Mouse (Mus musculus) neural tube, embryonic 12.5 days (tissue): ENCODE measurements at regions not wholly inside any gene's neighbourhood (a gene's known extent, or its start where the extent isn't known, plus 50 kb on each side); places are given as distances from the start of the nearest gene placed in this dataset.
A peak's percentile ranks its signal among the peaks of the same experiment; 100 is the strongest.
"Not testable (repeated sequence)": the region's sequence is repeated elsewhere in the genome, so short reads cannot be mapped to it uniquely, and the experiment has no call there.

Experiments
- ATAC-seq: fragments of 200-750 bp; cut with Nextera tagmentation; 2 replicates; pipeline ENCODE4 v1.8.0; 2017; ENCODE audit warnings: low read depth, mild to moderate bottlenecking, moderate TSS enrichment, moderate library complexity; ENCODE audit not compliant: low FRiP score
- H3K27ac ChIP-seq: fragments of 300-500 bp; sonication (generic); 2 replicates; pipeline ENCODE4 v1.5.1; 2016
- H3K27me3 ChIP-seq: fragments of 300-500 bp; sonication (generic); replicated peaks from 2 replicates; pipeline ENCODE4 v1.6.1; 2016; ENCODE audit warnings: mild to moderate bottlenecking
- H3K36me3 ChIP-seq: fragments of 300-500 bp; sonication (generic); 2 replicates; pipeline ENCODE4 v1.6.1; 2016; ENCODE audit warnings: mild to moderate bottlenecking
- H3K4me1 ChIP-seq: fragments of 300-500 bp; sonication (generic); 2 replicates; pipeline ENCODE4 v1.6.1; 2016
- H3K4me2 ChIP-seq: fragments of 300-500 bp; sonication (generic); replicated peaks from 2 replicates; pipeline ENCODE4 v1.6.1; 2016; ENCODE audit warnings: mild to moderate bottlenecking
- H3K4me3 ChIP-seq: fragments of 300-500 bp; sonication (generic); 2 replicates; pipeline ENCODE4 v1.5.1; 2016
- H3K9ac ChIP-seq: fragments of 300-500 bp; sonication (generic); 2 replicates; pipeline ENCODE4 v1.6.1; 2016; ENCODE audit warnings: mild to moderate bottlenecking
- H3K9me3 ChIP-seq: fragments of 300-500 bp; sonication (generic); 2 replicates; pipeline ENCODE4 v1.6.1; 2016; ENCODE audit warnings: mild to moderate bottlenecking
- WGBS: fragments of 180-500 bp; shearing (Covaris S2); methylation state at CpG from one replicate; pipeline ENCODE4 v1.1.7; 2016; 5-methylcytosine and 5-hydroxymethylcytosine counted together

DNA sequence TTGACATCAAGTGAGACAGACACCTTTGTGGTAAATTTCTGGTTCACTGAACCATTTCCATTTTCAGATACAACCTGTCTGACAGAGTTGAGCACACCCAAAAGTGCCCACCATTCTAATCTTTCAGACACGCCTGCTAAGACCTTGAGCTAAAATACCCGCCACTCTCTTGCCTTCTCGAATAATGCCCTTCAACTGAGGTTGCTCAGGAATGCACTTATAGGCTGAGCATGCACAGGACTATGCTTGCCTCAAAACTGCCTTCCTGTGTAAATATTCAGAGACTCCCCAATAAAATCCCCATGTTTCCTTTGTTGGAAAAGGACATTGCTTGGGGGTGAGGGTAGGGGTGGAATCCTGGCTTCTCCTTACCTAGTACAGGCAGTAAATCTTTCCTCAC is 115.3 kb downstream of the Sox4 start:
- H3K27me3 ChIP-seq: no peaks in the 10 kb centered on the region
- H3K4me1 ChIP-seq: peaks cover 39% of the 10 kb centered on the region
- no peaks in the 10 kb centered on the region for H3K9me3 ChIP-seq
- no peak for ATAC-seq
- no peak overlapping the region for H3K4me2 ChIP-seq
- H3K36me3 ChIP-seq: no peaks in the 10 kb centered on the region
- 87% methylated on average over 3 of the region's 3 CpGs for WGBS
- H3K4me3 ChIP-seq: no peak overlapping the region
- H3K27ac ChIP-seq: no peak overlapping the region
- no peak overlapping the region for H3K9ac ChIP-seq

DNA sequence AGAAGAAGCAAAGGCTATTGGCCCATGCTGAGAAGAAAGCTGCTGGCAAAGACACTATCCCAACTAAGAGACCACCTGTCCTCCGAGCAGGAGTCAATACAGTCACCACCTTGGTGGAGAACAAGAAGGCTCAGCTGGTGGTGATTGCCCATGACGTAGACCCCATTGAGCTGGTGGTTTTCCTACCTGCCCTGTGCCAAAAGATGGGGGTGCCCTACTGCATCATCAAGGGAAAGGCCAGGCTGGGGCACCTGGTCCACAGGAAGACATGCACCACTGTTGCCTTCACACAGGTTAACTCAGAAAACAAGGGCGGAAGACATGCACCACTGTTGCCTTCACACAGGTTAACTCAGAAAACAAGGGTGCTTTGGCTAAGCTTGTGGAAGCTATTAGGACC is 116.3 kb downstream of the Sox4 start:
- 92% methylated on average over 3 of the region's 3 CpGs for WGBS
- H3K27me3 ChIP-seq: not testable (repeated sequence)

DNA sequence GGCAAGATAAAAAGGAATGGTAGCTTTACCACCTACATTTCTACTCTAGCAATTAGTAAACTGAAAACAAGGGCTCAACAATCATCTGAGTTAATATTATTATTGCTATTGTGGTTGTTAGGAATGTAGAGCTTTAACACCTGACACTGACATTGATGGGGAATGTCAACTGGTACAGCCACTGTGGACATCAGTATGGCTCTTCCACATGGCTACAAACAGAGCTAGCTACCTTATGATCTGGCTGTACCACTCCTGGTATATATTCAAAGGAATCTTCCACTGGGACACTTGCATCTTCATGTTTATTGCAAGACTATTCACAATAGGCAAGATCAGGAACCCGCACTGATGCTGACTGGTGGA is 119.8 kb downstream of the Sox4 start:
- Histone ChIP-seq H3K9me3 (no peaks in the 10 kb centered on the region), H3K4me1 (peaks cover 43% of the 10 kb centered on the region), H3K9ac (no peak overlapping the region), H3K27ac (no peak overlapping the region), H3K4me3 (no peak overlapping the region), H3K36me3 (no peaks in the 10 kb centered on the region), H3K4me2 (no peak overlapping the region), H3K27me3 (no peaks in the 10 kb centered on the region)
- no peak for ATAC-seq
- 90% methylated on average over 1 of the region's 1 CpGs for WGBS

More for the DNA sequence above, 116.3 kb downstream of the Sox4 start:
- not testable (repeated sequence) for H3K4me3 ChIP-seq, H3K27ac ChIP-seq, ATAC-seq, H3K9me3 ChIP-seq, H3K4me2 ChIP-seq, H3K36me3 ChIP-seq, H3K9ac ChIP-seq
- H3K4me1 ChIP-seq: peaks cover 43% of the 10 kb centered on the region

DNA sequence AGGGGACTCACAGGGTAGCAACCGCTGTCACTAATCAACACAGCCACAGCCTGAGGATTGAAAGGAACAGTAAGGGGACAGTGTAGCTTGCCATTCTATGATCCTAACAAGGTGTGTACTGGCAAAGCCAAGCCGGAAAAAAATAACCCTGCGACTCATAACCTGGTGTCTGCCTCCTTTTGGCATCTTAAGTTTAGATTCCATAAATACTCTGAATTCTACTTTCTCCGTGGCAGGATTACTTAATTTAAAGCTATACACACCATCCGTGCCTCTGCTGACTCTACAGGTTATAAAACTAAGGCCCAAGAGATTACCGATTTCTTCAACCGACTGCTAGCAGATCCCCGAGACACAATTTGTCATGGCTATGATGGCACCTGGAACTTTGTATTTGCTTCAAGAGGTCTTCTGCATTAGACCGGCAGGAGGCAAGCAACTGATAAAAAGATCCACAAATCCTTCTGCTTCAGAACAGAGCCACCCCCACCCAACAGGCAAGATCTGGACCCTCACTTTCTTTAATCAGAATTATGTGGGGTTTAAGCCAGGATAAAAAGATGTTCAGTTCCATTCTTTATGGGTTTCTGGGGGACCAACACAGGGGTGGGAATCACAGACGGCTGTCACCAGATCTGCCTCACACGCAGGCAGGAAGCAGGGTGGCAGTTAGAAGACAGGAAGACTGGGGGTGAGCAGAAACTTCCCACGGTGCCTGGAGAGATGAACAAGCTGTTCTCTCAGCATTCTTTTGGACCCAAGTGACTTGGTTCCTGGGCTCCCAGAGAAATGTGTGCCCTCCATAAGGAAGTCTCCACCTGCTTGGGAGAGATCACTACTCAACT is 120.4 kb downstream of the Sox4 start:
- Histone ChIP-seq H3K4me3 (no peak overlapping the region), H3K27ac (no peak overlapping the region), H3K4me1 (peaks cover 37% of the 10 kb centered on the region), H3K4me2 (no peak overlapping the region), H3K9me3 (no peaks in the 10 kb centered on the region), H3K9ac (no peak overlapping the region), H3K36me3 (no peaks in the 10 kb centered on the region), H3K27me3 (no peaks in the 10 kb centered on the region)
- ATAC-seq: no peak
- WGBS: 60% methylated on average over 12 of the region's 12 CpGs

DNA sequence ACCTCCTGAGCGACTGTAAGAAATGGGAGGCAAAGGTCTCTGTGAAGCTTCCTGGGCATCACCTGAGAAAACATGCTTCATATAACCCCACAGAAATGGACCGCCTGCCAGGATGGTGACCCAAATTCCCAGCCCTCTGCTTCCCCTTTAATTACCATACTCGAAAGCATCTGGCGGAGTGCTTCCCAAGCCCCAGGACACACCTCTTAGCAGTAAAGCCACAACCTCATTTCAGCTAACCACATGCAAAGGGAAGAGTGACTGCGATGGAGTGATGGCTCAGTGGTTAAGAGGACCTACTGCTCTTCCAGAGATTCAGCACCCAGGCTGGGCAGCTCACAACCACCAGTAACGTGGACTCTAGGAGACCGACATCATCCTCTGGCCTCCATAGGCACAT is 127.2 kb downstream of the Sox4 start:
- Histone ChIP-seq H3K27ac (no peak overlapping the region), H3K4me1 (peaks cover 30% of the 10 kb centered on the region), H3K4me3 (no peak overlapping the region), H3K27me3 (no peaks in the 10 kb centered on the region), H3K36me3 (no peaks in the 10 kb centered on the region), H3K4me2 (no peak overlapping the region), H3K9me3 (no peaks in the 10 kb centered on the region), H3K9ac (no peak overlapping the region)
- ATAC-seq: no peak
- WGBS: 90% methylated on average over 7 of the region's 7 CpGs

DNA sequence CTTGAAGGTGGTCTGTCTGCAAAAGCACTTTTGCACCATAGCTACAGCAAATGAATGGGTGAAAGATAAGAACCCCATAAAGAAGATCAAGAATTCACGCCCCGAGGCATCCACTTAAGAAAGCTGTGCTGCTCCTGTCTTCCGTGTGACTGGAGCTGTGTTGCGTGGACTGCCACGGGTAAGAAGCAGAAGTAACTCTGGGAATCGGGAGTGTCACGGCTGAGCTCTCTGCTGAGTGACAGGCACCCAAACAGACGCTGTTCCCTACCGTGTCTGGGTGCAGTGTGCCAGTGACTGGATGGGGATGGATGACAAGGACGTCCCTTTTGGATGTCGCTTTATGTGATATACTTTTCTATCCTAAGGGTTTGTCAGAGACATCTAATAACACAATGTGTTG is 129.5 kb downstream of the Sox4 start:
- no peak overlapping the region for H3K27ac ChIP-seq
- H3K27me3 ChIP-seq: no peaks in the 10 kb centered on the region
- no peak overlapping the region for H3K9ac ChIP-seq
- H3K4me2 ChIP-seq: no peak overlapping the region
- peaks cover 23% of the 10 kb centered on the region for H3K4me1 ChIP-seq
- ATAC-seq: no peak
- no peaks in the 10 kb centered on the region for H3K36me3 ChIP-seq
- no peak overlapping the region for H3K4me3 ChIP-seq
- 65% methylated on average over 11 of the region's 11 CpGs for WGBS
- H3K9me3 ChIP-seq: no peaks in the 10 kb centered on the region

DNA sequence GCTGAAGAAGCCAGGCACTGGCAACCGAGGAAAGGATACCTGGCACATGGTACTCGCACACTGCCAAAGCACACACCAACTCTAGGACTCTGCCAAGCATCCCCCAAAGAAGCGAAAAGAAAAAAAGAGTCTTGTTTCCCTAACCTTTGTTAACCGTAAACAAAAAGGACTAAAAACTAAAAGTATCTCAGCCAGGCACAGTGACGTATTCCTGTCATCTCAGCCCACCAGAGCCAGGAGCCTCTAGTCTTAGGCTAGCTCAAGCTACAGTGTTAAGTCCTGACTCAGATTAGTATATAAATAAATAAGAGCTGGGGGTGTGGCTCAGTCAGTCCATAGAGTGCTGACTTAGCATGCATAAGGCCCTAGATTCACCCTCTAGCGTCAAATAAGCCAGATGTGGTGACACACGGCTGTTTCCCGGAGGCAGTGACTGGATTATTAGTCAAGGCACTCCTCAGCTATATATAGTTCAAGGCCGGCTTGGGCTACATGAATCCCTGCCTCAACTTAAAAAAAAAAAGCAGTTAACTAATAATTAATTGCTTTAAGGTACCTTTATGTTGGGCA is 130.1 kb downstream of the Sox4 start:
- no peaks in the 10 kb centered on the region for H3K36me3 ChIP-seq
- no peak overlapping the region for H3K9ac ChIP-seq
- no peak overlapping the region for H3K27ac ChIP-seq
- H3K27me3 ChIP-seq: no peaks in the 10 kb centered on the region
- ATAC-seq: no peak
- H3K9me3 ChIP-seq: no peaks in the 10 kb centered on the region
- no peak overlapping the region for H3K4me3 ChIP-seq
- 84% methylated on average over 9 of the region's 9 CpGs for WGBS
- H3K4me2 ChIP-seq: no peak overlapping the region
- H3K4me1 ChIP-seq: peaks cover 23% of the 10 kb centered on the region

DNA sequence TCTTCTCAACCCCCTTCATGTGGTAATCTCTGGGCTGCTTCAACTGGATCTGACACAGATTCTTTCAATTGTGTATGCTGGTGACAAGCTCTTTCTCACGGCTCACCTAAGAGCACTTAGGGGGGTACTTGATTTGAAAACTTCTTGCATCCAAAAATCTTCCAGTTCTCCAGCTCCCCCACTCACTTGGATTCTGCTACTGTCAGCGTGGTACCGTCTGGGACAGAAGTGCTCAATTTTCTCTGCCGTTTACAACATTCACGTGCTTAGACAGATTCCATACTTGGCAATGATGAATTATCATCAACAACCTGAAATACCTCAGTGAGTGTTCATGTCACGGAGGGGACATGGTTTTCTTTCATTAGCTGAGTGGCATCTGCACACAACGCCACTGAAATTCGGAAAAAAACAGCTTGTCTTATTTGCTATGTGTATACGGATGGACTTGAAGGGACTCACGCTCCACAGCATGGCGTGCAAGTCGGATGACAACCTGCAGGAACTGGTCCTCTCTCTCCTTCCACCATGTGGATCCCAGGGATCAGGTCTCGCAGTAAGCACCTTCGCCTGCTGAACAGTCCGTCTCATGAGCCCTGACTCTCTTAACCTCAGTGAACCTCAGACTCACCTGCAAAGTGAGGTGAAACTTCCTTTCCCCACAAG is 132.5 kb downstream of the Sox4 start:
- H3K36me3 ChIP-seq: no peaks in the 10 kb centered on the region
- 87% methylated on average over 15 of the region's 15 CpGs for WGBS
- no peak overlapping the region for H3K27ac ChIP-seq
- H3K9ac ChIP-seq: no peak overlapping the region
- H3K4me2 ChIP-seq: no peak overlapping the region
- ATAC-seq: no peak
- no peaks in the 10 kb centered on the region for H3K27me3 ChIP-seq
- no peaks in the 10 kb centered on the region for H3K9me3 ChIP-seq
- H3K4me3 ChIP-seq: no peak overlapping the region
- H3K4me1 ChIP-seq: peaks cover 23% of the 10 kb centered on the region

DNA sequence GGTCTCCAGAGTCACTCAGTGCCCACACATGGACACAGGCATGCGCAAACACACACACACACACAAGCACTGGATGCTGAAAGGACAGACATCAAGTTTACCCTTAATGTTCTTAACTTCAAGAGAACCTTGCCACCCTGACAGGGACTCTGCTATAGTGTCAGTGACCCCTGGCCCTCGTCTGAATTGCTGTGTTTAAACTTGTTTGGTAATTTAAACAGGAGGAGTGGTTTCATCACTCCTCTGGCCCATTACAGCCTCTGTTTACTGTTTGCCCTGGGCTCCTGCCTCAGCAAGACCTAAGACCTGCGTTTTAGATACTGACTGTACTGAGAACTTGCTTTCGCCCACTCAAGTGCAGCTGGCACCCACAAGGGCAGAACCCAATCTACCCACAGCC is 139.4 kb downstream of the Sox4 start:
- Histone ChIP-seq H3K4me3 (no peak overlapping the region), H3K36me3 (no peaks in the 10 kb centered on the region), H3K4me2 (no peak overlapping the region), H3K9ac (no peak overlapping the region), H3K4me1 (peaks cover 39% of the 10 kb centered on the region), H3K9me3 (no peaks in the 10 kb centered on the region), H3K27me3 (no peaks in the 10 kb centered on the region), H3K27ac (no peak overlapping the region)
- WGBS: 61% methylated on average over 4 of the region's 4 CpGs
- ATAC-seq: no peak

DNA sequence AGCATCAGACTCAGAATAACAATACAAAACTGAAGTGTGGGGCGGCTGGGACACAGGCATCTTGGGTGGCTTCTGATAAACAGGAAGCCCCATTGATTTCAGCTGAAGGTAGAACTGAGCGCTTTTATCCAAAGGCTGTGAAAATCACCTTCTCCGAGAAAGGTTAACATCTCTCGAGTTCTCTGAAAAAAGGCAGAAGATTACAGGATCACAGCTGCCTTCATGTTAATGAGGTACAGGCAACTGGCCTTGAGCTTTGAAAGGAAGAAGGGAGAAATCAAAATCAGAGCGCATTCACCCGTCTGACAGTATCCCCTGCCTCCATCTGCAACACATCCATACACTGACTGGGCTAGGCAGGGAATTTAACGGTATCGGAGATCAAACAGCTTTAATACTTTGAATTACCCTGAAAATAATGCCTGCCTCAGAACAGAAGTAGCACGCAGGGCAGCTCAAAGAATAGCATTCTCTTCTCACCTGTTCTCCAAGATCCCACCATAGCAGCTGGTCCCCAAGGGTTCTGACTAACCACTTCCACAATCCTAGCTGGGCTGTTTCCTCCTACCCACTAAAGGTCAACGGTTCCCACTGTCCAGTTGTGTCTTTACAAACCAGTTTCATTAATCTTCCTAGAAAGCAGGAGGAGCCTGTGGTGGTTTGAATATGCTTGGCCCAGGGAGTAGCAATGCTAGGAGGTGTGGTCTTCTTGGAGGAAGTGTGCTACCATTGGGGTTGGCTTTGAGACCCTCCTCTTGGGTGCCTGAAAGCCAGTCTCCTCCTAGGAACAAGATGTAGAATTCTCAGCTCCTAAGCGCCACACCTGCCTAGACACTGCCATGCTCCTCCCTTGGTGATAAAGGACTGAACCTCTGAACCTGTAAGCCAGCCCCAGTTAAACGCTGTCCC is 141.6 kb downstream of the Sox4 start:
- H3K4me1 ChIP-seq: peaks cover 43% of the 10 kb centered on the region
- no peaks in the 10 kb centered on the region for H3K27me3 ChIP-seq
- H3K36me3 ChIP-seq: no peaks in the 10 kb centered on the region
- H3K27ac ChIP-seq: peak overlapping the region; percentile 43
- peak overlapping the region; percentile 26; the same call in 1 of the 2 replicates for H3K4me2 ChIP-seq
- no peak overlapping the region for H3K9ac ChIP-seq
- no peaks in the 10 kb centered on the region for H3K9me3 ChIP-seq
- no peak overlapping the region for H3K4me3 ChIP-seq
- 21% methylated on average over 12 of the region's 12 CpGs for WGBS
- 0 out of 2 replicates have a peak, but pooled peaks have one; percentile 33 for ATAC-seq

DNA sequence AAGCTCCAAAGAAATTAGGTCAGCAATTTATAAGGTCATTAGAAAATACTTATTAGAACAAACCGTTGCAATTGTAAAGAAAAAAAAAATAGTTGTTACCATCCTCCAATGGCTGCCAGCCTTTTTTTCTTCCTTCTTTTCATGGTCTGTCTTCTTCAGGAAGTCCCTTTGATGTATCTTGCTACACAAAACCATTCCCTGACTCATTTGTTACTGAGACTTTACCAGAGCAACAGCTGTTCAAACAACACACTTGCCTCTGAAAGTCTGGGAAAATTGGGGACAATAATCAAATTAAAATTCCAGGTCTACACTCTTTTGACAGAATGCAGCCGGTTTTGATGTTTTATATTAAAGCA is 142.5 kb downstream of the Sox4 start:
- no peak overlapping the region for H3K9ac ChIP-seq
- H3K27ac ChIP-seq: no peak overlapping the region
- H3K4me2 ChIP-seq: peak overlapping the region; percentile 14; the same call in 1 of the 2 replicates
- ATAC-seq: no peak
- no peaks in the 10 kb centered on the region for H3K36me3 ChIP-seq
- no peak overlapping the region for H3K4me3 ChIP-seq
- no peaks in the 10 kb centered on the region for H3K27me3 ChIP-seq
- H3K9me3 ChIP-seq: no peaks in the 10 kb centered on the region
- H3K4me1 ChIP-seq: peaks cover 49% of the 10 kb centered on the region
- 2% methylated on average over 2 of the region's 2 CpGs for WGBS
